Mouse (Mus musculus): ENCODE data around the gene Uvrag.

Uvrag gene

GRCm38 (mm10) chr7:99140984-99141918, at the start of gene Uvrag:
Gene Uvrag, minus strand, starts transcription at chr7:99141141.
- peak; percentile 99 to 100 for DNase-seq (ENCODE audit: low spot score in 2 of 2)

DNA sequence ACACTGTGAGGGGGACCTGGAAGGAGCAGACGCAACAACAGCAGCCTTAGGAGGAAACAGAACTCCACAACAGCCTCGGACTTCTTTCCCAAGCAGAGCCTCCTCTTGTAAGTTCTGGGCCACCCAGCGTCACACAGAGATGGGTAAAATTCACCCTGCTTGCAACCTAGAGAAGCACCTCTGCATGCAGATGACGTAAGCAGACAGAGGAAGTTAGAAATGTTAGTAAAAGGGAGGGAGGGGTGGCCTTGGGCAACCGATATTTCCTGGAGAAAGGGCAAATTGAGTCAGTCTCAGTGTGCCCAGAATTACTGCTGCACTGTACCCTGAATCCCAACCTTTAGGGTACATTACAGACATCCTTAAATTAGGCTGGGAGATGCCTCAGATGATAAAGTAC, 48.9 kb upstream of the Uvrag start:
- no peak for DNase-seq (ENCODE audit: low spot score in 2 of 2)

DNA sequence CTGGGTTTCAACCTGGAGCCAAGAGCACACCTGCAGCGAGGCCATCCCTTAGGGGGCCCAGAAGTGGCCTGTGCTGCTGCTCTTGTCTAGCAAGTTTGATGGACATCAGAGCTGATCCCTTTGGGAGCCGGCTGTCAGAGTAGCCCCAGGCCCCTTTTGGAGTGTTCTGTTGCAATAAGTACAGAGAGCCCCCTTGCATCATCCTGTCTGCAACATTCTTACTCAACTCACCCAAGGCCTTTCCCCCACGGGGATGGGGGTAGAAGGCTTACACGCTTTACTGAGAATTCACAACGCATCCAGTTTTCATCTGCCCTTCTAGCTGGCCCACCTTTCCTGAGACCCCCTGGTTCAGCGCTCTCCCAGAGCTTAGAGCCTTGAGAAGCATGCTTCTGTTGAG, 47.7 kb upstream of the Uvrag start:
- DNase-seq (ENCODE audit: low spot score in 2 of 2): no peak

GRCm38 (mm10) chr7:99187451-99187850, 46.5 kb upstream of the Uvrag start:
- DNase-seq (ENCODE audit: low spot score in 2 of 2): no peak

- DNase-seq (ENCODE audit: low spot score in 2 of 2): no peak
These were observed 44.5 kb upstream of the Uvrag start for GRCm38 (mm10) chr7:99185405-99185804.

DNA sequence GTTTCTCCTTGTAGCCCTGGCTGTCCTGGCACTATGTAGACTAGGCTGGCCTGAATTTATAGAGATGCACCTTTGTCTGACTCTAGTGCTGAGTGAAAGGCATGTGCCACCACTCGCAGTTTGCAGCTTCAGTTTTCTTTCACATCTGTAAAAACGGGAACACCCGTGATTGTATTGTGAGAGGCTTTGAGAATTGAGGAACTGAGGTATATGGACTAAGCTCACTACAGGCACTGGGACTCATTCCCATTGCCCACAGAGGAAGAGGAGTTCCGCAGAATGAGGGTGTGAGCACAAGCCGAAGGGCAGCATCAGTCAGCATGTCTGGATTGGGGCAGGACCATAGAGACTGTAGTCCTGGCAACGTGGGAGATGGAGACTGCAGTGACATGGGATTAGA, 42.8 kb upstream of the Uvrag start:
- peak in 1 of 2 experiments; percentile 38 for DNase-seq (ENCODE audit: low spot score in 2 of 2)

GRCm38 (mm10) chr7:99182432-99183172, 41.7 kb upstream of the Uvrag start, which contains the start of gene Dgat2:
Gene Dgat2, minus strand, starts transcription at chr7:99182719.
- peak; percentile 92 for DNase-seq (ENCODE audit: low spot score in 2 of 2)

DNA sequence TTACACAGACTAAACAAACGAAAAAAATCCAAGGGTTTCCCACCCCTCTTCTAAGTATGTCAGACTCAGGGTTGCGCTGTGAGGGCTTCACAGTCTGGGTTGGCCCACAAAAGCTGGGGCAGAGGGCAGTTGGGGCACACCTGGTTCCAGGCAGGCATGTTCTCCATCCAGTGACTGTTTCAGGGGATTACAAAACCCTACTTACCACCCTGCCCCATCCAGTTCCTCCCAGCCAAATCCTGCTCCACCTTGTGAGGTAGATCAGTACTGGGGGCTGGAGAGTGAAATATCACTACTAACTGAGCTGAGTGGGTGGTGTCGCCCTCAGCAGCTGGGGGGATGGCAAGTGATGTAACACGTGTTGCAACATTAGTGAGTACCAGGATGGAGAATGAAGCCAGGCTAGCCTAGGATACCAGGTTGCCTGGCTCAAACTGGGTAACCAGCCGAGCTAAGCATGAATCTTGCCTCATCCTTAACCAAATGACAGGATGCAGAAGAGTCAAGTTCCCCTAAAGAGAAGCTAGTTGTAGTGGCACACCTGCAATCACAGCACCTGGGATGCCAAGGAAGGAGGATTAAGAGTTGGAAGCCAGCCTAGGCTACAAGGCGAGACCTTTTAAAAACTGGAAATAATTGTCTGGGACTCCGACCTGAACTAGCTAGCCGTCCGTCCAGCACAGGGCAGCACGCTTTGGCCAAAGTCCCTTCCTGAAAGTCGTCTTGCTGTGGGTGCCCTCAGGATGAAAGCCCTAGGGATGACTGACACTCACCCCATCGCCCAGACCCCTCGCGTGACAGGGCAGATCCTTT, 40.9 kb upstream of the Uvrag start:
- no peak for DNase-seq (ENCODE audit: low spot score in 2 of 2)

DNA sequence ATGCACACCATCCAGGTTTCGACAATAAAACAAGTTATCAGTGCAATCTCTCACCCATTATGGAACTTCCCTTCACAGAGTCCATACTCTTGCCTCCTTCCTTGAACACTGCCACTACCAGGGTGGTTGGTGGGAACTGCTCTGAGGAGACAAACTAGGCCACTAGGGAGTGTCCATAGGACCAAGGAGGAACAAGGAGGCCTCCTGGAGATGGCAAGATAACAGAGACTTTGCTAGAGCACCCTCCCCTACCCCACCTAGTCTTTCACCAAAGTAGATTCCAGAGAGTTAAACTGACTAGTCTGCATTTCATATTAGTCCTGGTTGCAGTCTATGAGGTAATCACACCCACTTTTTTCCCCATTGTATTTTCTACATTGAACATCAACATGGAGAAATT, 39.2 kb upstream of the Uvrag start:
- no peak for DNase-seq (ENCODE audit: low spot score in 2 of 2)

GRCm38 (mm10) chr7:99179271-99179670, 38.3 kb upstream of the Uvrag start:
- no peak for DNase-seq (ENCODE audit: low spot score in 2 of 2)

- DNase-seq (ENCODE audit: low spot score in 2 of 2): no peak
These were observed 36.4 kb upstream of the Uvrag start for GRCm38 (mm10) chr7:99177386-99177785.

- DNase-seq (ENCODE audit: low spot score in 2 of 2): no peak
These were observed 34.7 kb upstream of the Uvrag start for GRCm38 (mm10) chr7:99175666-99176065.

DNA sequence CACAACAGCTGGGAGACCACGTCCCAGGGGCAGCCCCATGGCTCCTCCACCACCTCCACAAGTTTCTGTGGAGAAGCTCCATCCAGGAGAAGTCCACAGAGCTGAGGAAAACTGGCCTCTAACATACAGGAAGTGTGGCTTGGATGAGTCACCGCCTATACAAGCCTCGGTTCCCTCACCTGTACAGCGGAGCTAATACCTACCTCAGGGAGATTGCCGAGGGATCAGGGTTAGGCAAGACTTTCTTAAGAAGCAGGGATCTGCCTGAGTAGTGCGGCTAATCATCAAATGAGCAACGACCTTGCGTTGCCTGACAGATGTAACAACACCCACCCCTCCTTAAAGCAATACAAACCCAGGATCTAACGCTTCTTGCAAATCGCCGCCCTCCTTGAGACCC, 34.2 kb upstream of the Uvrag start:
- no peak for DNase-seq (ENCODE audit: low spot score in 2 of 2)

DNA sequence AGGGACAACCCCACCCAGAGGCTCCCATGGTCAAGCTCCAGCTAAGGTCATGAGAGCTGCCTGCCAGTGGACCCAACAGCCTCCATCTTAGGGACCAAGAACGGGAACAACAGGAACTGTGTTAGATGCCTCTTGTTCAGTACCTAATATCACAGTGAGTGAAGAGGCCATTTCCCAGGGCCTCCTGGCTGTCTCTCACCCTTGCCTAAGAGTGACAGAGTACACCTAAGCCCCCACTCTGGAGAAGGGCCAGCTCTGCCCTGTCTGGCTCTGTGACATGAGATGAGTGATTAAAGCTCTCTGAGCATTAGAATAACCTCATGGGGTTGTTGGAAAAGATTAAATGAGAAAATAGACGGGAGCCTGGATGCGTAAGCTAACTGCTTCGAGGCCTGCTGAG, 33.1 kb upstream of the Uvrag start:
- no peak for DNase-seq (ENCODE audit: low spot score in 2 of 2)

DNA sequence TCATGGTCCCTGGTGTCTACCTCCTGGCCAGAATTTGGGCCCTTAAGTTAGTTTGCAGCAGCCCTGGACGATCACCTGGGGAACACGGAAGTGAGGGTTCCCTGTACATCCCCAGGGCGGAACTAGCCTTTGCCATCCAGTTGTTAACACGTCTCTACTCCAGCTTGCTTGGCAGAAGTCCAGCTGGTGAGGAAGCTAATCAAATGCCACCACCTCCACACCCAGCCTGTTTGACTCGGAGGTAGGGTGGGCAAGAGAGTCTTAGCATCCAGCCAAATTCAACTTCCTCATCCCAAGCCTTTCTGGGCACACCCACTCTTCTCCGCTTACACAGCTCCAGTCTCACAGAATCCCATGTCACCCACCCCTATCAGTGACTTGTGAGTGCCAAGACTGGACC, 32.0 kb upstream of the Uvrag start:
- DNase-seq (ENCODE audit: low spot score in 2 of 2): peak in 1 of 2 experiments; percentile 39

- DNase-seq (ENCODE audit: low spot score in 2 of 2): no peak
These were observed 31.0 kb upstream of the Uvrag start for GRCm38 (mm10) chr7:99171730-99172463.

DNA sequence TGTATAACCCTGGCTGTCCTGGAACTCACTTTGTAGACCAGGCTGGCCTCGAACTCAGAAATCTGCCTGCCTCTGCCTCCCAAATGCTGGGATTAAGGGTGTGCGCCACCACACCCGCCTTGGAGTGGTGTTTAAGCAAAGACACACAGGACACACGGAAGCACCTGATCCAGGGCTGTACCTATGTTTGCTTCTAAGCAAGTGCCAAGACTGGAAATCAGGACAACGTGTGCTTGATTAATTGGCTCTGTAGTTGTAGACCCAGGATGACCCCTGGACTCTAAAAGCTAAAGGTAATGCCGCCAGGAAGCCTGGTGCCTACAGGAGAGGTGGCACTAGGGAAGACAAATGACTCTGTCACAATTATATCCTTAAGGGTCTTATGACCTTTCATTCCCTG, 29.6 kb upstream of the Uvrag start:
- no peak for DNase-seq (ENCODE audit: low spot score in 2 of 2)

- DNase-seq (ENCODE audit: low spot score in 2 of 2): no peak
These were observed 28.9 kb upstream of the Uvrag start for GRCm38 (mm10) chr7:99169717-99170403.

GRCm38 (mm10) chr7:99168756-99169155, 27.8 kb upstream of the Uvrag start:
- peak in 1 of 2 experiments; percentile 37 for DNase-seq (ENCODE audit: low spot score in 2 of 2)

DNA sequence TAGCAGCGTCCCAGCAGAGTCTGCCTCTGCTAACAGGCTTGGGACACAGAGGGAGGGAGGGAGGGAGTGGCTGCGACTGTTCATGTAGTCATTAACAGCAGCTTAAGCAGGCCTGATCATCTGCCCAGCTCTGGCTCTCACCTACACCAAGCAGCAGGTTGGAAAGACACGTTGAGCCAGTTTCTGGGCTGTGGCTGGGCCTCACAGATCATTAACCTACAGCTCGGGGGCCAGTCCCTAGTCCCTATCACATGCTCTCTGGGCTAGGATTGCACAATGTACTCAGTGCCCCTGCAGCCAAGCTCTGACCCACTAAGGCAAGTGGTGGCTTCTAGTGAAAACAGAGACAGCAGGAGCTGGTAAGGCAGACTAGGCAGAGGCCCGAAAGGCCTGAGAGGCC, 27.0 kb upstream of the Uvrag start:
- DNase-seq (ENCODE audit: low spot score in 2 of 2): no peak

- DNase-seq (ENCODE audit: low spot score in 2 of 2): no peak
These were observed 25.2 kb upstream of the Uvrag start for GRCm38 (mm10) chr7:99166159-99166558.
